Mouse (Mus musculus): ENCODE measurements around the gene Bdkrb2. TPM values are rescaled to one million over a fixed set of nuclear protein-coding genes. Genes with fewer than 3 reads are reported as not detected.
A peak's percentile ranks its signal among the peaks of the same experiment; 100 is the strongest.

Bdkrb2 gene
- total RNA-seq (2014; fragmentation: Nextera tagmentation) (not detected in 2 replicates), total RNA-seq (2017) (not detected in 2 replicates)

GRCm38 (mm10) chr12:105562936-105563680, at the start of gene Bdkrb2:
Bdkrb2 (plus strand) TSS chr12:105563226.
- peak; percentile 25 for ATAC-seq (replicated peaks; ENCODE audit: poor library complexity, severe bottlenecking)

GRCm38 (mm10) chr12:105514111-105514510, 48.9 kb upstream of the Bdkrb2 start:
- no peak for ATAC-seq (replicated peaks; ENCODE audit: poor library complexity, severe bottlenecking)

GRCm38 (mm10) chr12:105517026-105517675, 45.9 kb upstream of the Bdkrb2 start:
- no peak for ATAC-seq (replicated peaks; ENCODE audit: poor library complexity, severe bottlenecking)

GRCm38 (mm10) chr12:105519851-105520250, 43.2 kb upstream of the Bdkrb2 start:
- no peak for ATAC-seq (replicated peaks; ENCODE audit: poor library complexity, severe bottlenecking)

GRCm38 (mm10) chr12:105521170-105521762, 41.8 kb upstream of the Bdkrb2 start:
- no peak for ATAC-seq (replicated peaks; ENCODE audit: poor library complexity, severe bottlenecking)

GRCm38 (mm10) chr12:105523737-105524136, 39.3 kb upstream of the Bdkrb2 start:
- no peak for ATAC-seq (replicated peaks; ENCODE audit: poor library complexity, severe bottlenecking)

- no peak for ATAC-seq (replicated peaks; ENCODE audit: poor library complexity, severe bottlenecking)
Measured at GRCm38 (mm10) chr12:105526186-105526585, 36.8 kb upstream of the Bdkrb2 start.

GRCm38 (mm10) chr12:105526829-105527228, 36.2 kb upstream of the Bdkrb2 start:
- ATAC-seq (replicated peaks; ENCODE audit: poor library complexity, severe bottlenecking), result no peak

- peak; percentile 75 for ATAC-seq (replicated peaks; ENCODE audit: poor library complexity, severe bottlenecking)
Measured at GRCm38 (mm10) chr12:105529545-105529944, 33.5 kb upstream of the Bdkrb2 start.

GRCm38 (mm10) chr12:105531724-105532371, 31.2 kb upstream of the Bdkrb2 start:
- ATAC-seq (replicated peaks; ENCODE audit: poor library complexity, severe bottlenecking), result no peak

- peak; percentile 33 for ATAC-seq (replicated peaks; ENCODE audit: poor library complexity, severe bottlenecking)
Measured at GRCm38 (mm10) chr12:105534842-105535241, 28.2 kb upstream of the Bdkrb2 start.

- ATAC-seq (replicated peaks; ENCODE audit: poor library complexity, severe bottlenecking), result peak; percentile 59
Measured at GRCm38 (mm10) chr12:105535968-105536760, 26.9 kb upstream of the Bdkrb2 start.

- ATAC-seq (replicated peaks; ENCODE audit: poor library complexity, severe bottlenecking), result no peak
Measured at GRCm38 (mm10) chr12:105537162-105537561, 25.9 kb upstream of the Bdkrb2 start.

- ATAC-seq (replicated peaks; ENCODE audit: poor library complexity, severe bottlenecking), result peak; percentile 91
Measured at GRCm38 (mm10) chr12:105539649-105540048, 23.4 kb upstream of the Bdkrb2 start.

- no peak for ATAC-seq (replicated peaks; ENCODE audit: poor library complexity, severe bottlenecking)
Measured at GRCm38 (mm10) chr12:105541590-105542402, 21.2 kb upstream of the Bdkrb2 start.

- no peak for ATAC-seq (replicated peaks; ENCODE audit: poor library complexity, severe bottlenecking)
Measured at GRCm38 (mm10) chr12:105542513-105542912, 20.5 kb upstream of the Bdkrb2 start.

- no peak for ATAC-seq (replicated peaks; ENCODE audit: poor library complexity, severe bottlenecking)
Measured at GRCm38 (mm10) chr12:105543176-105543575, 19.9 kb upstream of the Bdkrb2 start.

GRCm38 (mm10) chr12:105543751-105544150, 19.3 kb upstream of the Bdkrb2 start:
- ATAC-seq (replicated peaks; ENCODE audit: poor library complexity, severe bottlenecking), result no peak

- no peak for ATAC-seq (replicated peaks; ENCODE audit: poor library complexity, severe bottlenecking)
Measured at GRCm38 (mm10) chr12:105544872-105545271, 18.2 kb upstream of the Bdkrb2 start.

Data from granulocyte monocyte progenitor cell, adult 5-6 weeks (primary cell).